Mouse (Mus musculus): ENCODE results near the gene Saxo1. TPM values are rescaled to one million over a fixed set of nuclear protein-coding genes. Genes with fewer than 3 reads are reported as not detected.

Gene Saxo1
- polyA plus RNA-seq, 1 experiment from 2014 or later, result not detected

DNA sequence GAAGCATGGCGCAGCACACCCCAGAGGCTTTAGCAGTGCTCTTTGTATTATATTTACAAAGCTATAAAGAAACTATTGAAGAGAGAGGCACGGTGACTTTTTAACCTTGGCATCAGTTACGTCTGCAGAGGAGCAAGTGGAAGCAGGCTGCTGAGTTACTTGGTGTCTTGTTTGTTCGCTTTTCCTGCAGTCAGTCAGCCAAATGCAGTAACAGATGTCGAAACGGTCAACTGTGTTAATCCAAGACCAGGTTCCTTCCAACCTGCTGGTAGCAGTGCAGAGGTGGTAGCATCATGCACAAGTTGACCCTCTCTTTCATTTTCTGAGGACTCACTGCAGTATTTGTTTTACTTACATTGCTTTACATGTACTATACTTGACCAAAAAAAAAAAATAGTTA is 135.5 kb downstream of the Saxo1 start:
- 77% methylated on average over 6 of the region's 6 CpGs for WGBS
- no peaks in the 10 kb centered on the region for H3K9me3 ChIP-seq (replicated peaks; ENCODE audit: control insufficient read depth, low read length, poor library complexity, severe bottlenecking)
- H3K9ac ChIP-seq (ENCODE audit: low read depth, low read length), result no peak overlapping the region
- H3K4me2 ChIP-seq (ENCODE audit: low read length), result no peak overlapping the region
- no peaks in the 10 kb centered on the region for H3K27me3 ChIP-seq (ENCODE audit: control insufficient read depth, insufficient read depth, low read depth, low read length)
- H3K36me3 ChIP-seq (ENCODE audit: control insufficient read depth, insufficient read depth, low read length), result no peaks in the 10 kb centered on the region
- no peak overlapping the region for H3K27ac ChIP-seq (ENCODE audit: low read length)
- no peak overlapping the region for H3K4me3 ChIP-seq (ENCODE audit: low read depth, low read length)
- ATAC-seq, result no peak
- H3K4me1 ChIP-seq (ENCODE audit: control insufficient read depth, insufficient read depth, low read length), result no peaks in the 10 kb centered on the region; the same call in 1 of the 2 replicates

DNA sequence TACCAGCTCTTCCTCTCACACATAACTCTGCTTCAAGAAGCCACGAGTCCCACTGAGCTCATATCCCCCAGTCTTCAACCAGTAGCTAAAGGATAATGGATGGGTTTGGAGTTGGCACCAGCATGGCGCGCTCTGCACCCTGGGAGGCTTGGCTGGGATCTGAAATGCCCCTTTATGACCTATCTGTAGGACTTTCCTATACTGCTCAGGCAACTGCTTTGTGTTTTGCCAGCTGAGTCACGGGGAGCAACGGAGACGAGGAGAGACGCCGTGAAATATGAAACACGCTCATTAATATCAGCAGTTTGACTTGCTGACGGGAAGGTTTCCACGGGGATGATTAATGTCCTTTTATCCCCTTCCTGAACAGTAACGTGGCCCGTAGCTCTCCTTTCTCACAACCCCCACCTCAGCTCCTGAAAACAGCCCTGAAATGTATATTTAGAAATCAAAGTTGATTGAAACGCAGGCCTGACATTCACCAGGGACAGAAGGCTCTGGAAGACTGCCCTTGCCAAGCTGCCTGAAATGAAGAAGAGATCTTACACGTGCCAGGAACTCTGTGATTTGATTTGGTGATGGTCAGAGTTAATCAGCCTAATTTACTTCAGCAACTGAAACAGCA is 141.6 kb downstream of the Saxo1 start:
- H3K36me3 ChIP-seq (ENCODE audit: control insufficient read depth, insufficient read depth, low read length), result no peaks in the 10 kb centered on the region
- no peak; the same call in 1 of the 2 replicates for ATAC-seq
- WGBS, result 55% methylated on average over 15 of the region's 15 CpGs
- no peaks in the 10 kb centered on the region for H3K27me3 ChIP-seq (ENCODE audit: control insufficient read depth, insufficient read depth, low read depth, low read length)
- no peak overlapping the region for H3K9ac ChIP-seq (ENCODE audit: low read depth, low read length)
- H3K27ac ChIP-seq (ENCODE audit: low read length), result no peak overlapping the region
- no peaks in the 10 kb centered on the region for H3K9me3 ChIP-seq (replicated peaks; ENCODE audit: control insufficient read depth, low read length, poor library complexity, severe bottlenecking)
- no peak overlapping the region for H3K4me3 ChIP-seq (ENCODE audit: low read depth, low read length)
- H3K4me1 ChIP-seq (ENCODE audit: control insufficient read depth, insufficient read depth, low read length), result no peaks in the 10 kb centered on the region
- H3K4me2 ChIP-seq (ENCODE audit: low read length), result no peak overlapping the region

DNA sequence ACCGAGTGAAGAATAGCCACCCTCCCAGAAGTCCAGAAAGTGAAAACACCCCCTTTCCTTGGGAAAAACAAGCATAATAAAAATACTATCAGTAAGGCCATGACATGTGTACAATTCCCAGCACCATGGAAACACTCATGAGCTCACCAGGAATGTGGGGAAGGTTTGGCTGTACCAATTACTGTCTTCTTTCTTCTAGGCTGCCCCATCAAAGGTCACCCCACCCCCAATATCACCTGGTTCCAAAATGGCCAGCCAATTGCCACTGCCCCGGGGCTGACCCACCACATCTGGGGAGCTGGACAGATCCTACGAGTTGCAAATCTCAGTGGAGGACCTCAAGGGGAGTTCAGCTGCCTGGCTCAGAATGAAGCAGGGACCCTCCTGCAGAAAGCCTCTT is 144.7 kb downstream of the Saxo1 start:
- no peak overlapping the region for H3K9ac ChIP-seq (ENCODE audit: low read depth, low read length)
- no peaks in the 10 kb centered on the region for H3K4me1 ChIP-seq (ENCODE audit: control insufficient read depth, insufficient read depth, low read length)
- H3K36me3 ChIP-seq (ENCODE audit: control insufficient read depth, insufficient read depth, low read length), result no peaks in the 10 kb centered on the region
- H3K4me3 ChIP-seq (ENCODE audit: low read depth, low read length), result no peak overlapping the region
- no peaks in the 10 kb centered on the region for H3K27me3 ChIP-seq (ENCODE audit: control insufficient read depth, insufficient read depth, low read depth, low read length)
- 58% methylated on average over 3 of the region's 3 CpGs for WGBS
- H3K4me2 ChIP-seq (ENCODE audit: low read length), result no peak overlapping the region
- no peak overlapping the region for H3K27ac ChIP-seq (ENCODE audit: low read length)
- no peak for ATAC-seq
- H3K9me3 ChIP-seq (replicated peaks; ENCODE audit: control insufficient read depth, low read length, poor library complexity, severe bottlenecking), result no peaks in the 10 kb centered on the region

DNA sequence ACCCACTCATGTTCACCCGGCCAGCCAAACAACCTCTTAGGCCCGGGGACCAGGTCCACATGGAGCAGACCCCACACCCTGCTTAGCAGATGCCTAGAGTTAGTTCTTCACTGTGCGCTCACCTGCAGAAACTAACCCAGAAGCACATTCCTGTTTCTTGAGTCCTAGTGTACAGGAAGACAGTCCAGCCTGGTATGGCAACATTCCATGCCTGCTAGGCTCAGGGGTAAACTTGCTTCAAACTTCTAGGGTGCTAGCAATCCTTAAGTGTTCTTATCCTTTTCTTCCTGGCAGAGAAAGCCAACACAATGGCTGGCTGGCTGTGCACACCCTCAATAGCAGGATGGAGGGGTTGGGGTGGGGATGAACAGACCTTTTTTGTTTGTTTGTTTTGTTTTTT is 147.2 kb downstream of the Saxo1 start:
- Histone ChIP-seq H3K4me3 (ENCODE audit: low read depth, low read length) (no peak overlapping the region), H3K9ac (ENCODE audit: low read depth, low read length) (no peak overlapping the region), H3K36me3 (ENCODE audit: control insufficient read depth, insufficient read depth, low read length) (no peaks in the 10 kb centered on the region), H3K27ac (ENCODE audit: low read length) (no peak overlapping the region), H3K9me3 (replicated peaks; ENCODE audit: control insufficient read depth, low read length, poor library complexity, severe bottlenecking) (no peaks in the 10 kb centered on the region), H3K4me2 (ENCODE audit: low read length) (no peak overlapping the region), H3K4me1 (ENCODE audit: control insufficient read depth, insufficient read depth, low read length) (no peaks in the 10 kb centered on the region), H3K27me3 (ENCODE audit: control insufficient read depth, insufficient read depth, low read depth, low read length) (no peaks in the 10 kb centered on the region)
- 96% methylated on average over 3 of the region's 3 CpGs for WGBS
- no peak for ATAC-seq

DNA sequence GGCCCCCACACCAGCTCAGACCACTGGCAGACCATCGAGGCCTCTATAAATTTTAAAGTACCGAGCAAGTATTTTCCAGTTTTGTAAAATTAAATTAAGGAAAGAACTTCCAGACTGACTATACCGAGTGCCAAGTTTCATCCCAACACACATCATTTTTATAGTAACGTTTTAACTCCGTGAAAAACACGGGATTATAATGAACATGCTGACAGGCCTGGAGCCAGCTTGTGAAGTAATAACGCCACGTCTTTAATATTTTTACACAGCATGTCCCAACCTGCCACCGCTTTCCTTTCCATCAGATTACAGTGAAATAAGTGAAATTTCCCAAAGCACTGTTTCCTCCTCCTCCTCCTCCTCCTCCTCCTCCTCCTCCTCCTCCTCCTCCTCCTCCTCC is 149.7 kb downstream of the Saxo1 start:
- Histone ChIP-seq H3K27me3 (ENCODE audit: control insufficient read depth, insufficient read depth, low read depth, low read length) (no peaks in the 10 kb centered on the region), H3K9ac (ENCODE audit: low read depth, low read length) (no peak overlapping the region), H3K9me3 (replicated peaks; ENCODE audit: control insufficient read depth, low read length, poor library complexity, severe bottlenecking) (no peaks in the 10 kb centered on the region), H3K4me3 (ENCODE audit: low read depth, low read length) (no peak overlapping the region), H3K36me3 (ENCODE audit: control insufficient read depth, insufficient read depth, low read length) (no peaks in the 10 kb centered on the region), H3K4me1 (ENCODE audit: control insufficient read depth, insufficient read depth, low read length) (no peaks in the 10 kb centered on the region), H3K4me2 (ENCODE audit: low read length) (no peak overlapping the region), H3K27ac (ENCODE audit: low read length) (no peak overlapping the region)
- 88% methylated on average over 9 of the region's 9 CpGs for WGBS
- no peak for ATAC-seq

DNA sequence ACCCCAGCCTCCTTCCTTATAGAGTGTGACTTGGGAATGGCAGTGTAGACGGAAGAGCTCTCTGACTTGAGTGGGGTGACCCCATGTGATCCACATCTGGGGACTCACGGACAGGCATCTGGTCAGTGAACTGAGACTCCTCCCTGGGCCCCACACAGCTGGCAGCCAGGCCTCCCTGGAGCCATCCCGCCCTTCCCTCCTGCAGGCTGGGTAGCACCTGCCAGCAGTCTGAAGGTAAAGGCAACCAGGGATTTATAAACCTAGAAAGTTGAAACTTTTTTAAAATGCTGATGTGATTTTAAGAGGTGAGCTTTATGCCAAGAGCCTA is 151.0 kb downstream of the Saxo1 start:
- no peaks in the 10 kb centered on the region for H3K4me1 ChIP-seq (ENCODE audit: control insufficient read depth, insufficient read depth, low read length)
- no peaks in the 10 kb centered on the region for H3K9me3 ChIP-seq (replicated peaks; ENCODE audit: control insufficient read depth, low read length, poor library complexity, severe bottlenecking)
- no peak overlapping the region for H3K9ac ChIP-seq (ENCODE audit: low read depth, low read length)
- no peaks in the 10 kb centered on the region for H3K36me3 ChIP-seq (ENCODE audit: control insufficient read depth, insufficient read depth, low read length)
- ATAC-seq, result no peak
- no peaks in the 10 kb centered on the region for H3K27me3 ChIP-seq (ENCODE audit: control insufficient read depth, insufficient read depth, low read depth, low read length)
- H3K4me2 ChIP-seq (ENCODE audit: low read length), result no peak overlapping the region
- H3K27ac ChIP-seq (ENCODE audit: low read length), result no peak overlapping the region
- no peak overlapping the region for H3K4me3 ChIP-seq (ENCODE audit: low read depth, low read length)
- WGBS, result 84% methylated on average over 3 of the region's 3 CpGs

DNA sequence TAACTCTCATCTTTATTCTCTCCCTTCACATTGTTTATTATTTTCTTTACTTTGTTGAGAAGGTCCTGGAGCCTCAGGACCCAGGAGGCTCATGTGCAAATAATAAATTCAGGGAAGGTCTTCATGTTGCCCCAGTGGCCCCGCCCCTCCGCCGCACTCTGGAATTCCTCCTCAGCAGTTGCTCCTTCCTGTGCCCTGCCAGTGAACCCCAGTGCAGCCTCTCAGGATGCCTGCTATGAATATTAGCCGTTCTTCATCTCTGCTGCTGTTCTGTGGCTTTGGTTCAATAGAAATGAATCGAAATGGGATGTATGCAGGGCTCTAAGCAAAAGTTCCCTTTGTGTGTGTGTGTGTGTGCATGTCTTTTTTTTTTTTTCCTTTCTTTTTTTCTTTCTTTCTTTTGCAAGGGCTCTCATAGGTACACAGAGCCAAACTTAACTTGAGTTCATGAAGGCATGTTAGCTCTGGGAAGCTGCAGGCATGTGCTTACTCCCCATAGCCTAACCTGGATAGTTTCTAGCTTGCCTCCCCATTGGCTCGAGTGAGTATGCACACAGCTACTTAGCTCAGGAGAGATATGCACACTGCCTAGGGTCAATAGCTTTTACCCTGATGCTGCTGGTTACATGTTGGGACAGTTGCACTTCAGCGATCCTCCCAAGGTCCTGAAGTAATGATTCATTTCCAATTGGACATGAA is 151.5 kb downstream of the Saxo1 start:
- WGBS, result 74% methylated on average over 7 of the region's 7 CpGs
- no peaks in the 10 kb centered on the region for H3K9me3 ChIP-seq (replicated peaks; ENCODE audit: control insufficient read depth, low read length, poor library complexity, severe bottlenecking)
- no peaks in the 10 kb centered on the region for H3K4me1 ChIP-seq (ENCODE audit: control insufficient read depth, insufficient read depth, low read length)
- H3K36me3 ChIP-seq (ENCODE audit: control insufficient read depth, insufficient read depth, low read length), result no peaks in the 10 kb centered on the region
- ATAC-seq, result no peak
- no peak overlapping the region for H3K4me2 ChIP-seq (ENCODE audit: low read length)
- no peak overlapping the region for H3K9ac ChIP-seq (ENCODE audit: low read depth, low read length)
- no peak overlapping the region for H3K27ac ChIP-seq (ENCODE audit: low read length)
- no peaks in the 10 kb centered on the region for H3K27me3 ChIP-seq (ENCODE audit: control insufficient read depth, insufficient read depth, low read depth, low read length)
- no peak overlapping the region for H3K4me3 ChIP-seq (ENCODE audit: low read depth, low read length)

DNA sequence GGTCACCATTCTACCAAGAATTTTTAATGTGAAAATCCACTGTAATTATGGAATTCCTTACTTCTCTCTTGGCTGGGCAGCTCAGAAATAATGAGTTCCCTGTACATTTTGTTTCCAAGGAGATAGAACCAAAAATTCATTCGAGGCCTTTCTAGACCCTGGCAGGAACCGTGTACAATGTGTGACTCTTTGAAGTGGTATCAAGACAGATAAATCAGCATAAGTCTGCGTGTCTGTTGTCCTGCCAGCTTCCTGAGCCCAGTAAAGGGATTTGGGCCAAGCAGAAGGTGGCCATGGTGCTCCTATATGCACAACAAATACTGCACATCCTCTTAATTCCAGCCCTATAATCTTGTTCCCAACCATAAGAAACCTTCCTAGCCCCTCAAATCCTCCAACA is 157.0 kb downstream of the Saxo1 start:
- H3K36me3 ChIP-seq (ENCODE audit: control insufficient read depth, insufficient read depth, low read length), result no peaks in the 10 kb centered on the region
- no peak overlapping the region for H3K4me3 ChIP-seq (ENCODE audit: low read depth, low read length)
- no peaks in the 10 kb centered on the region for H3K9me3 ChIP-seq (replicated peaks; ENCODE audit: control insufficient read depth, low read length, poor library complexity, severe bottlenecking)
- H3K27me3 ChIP-seq (ENCODE audit: control insufficient read depth, insufficient read depth, low read depth, low read length), result no peaks in the 10 kb centered on the region
- 46% methylated on average over 3 of the region's 3 CpGs for WGBS
- H3K9ac ChIP-seq (ENCODE audit: low read depth, low read length), result no peak overlapping the region
- H3K27ac ChIP-seq (ENCODE audit: low read length), result no peak overlapping the region
- no peaks in the 10 kb centered on the region for H3K4me1 ChIP-seq (ENCODE audit: control insufficient read depth, insufficient read depth, low read length)
- ATAC-seq, result no peak; the same call in 1 of the 2 replicates
- H3K4me2 ChIP-seq (ENCODE audit: low read length), result no peak overlapping the region

DNA sequence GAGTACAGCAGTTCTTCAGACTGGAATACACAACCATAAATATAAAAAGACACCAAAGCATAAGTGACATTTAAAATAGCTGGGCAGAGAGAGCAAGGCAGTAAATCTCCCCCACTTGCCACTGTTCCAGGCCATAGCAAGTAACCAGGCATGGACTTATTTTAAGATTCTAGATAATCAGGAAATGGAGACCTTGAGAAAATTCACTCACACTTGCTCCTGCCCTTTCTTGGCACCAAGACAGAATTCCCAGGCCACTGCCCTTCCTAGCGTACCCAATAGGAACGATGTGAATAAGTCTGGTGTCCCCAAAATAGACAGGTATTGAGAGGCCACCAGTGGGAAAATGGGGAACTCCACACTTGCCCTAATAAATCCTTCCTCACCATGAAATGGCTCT is 160.7 kb downstream of the Saxo1 start:
- H3K4me2 ChIP-seq (ENCODE audit: low read length), result no peak overlapping the region
- H3K9ac ChIP-seq (ENCODE audit: low read depth, low read length), result no peak overlapping the region
- H3K4me1 ChIP-seq (ENCODE audit: control insufficient read depth, insufficient read depth, low read length), result no peaks in the 10 kb centered on the region
- H3K27me3 ChIP-seq (ENCODE audit: control insufficient read depth, insufficient read depth, low read depth, low read length), result no peaks in the 10 kb centered on the region
- no peaks in the 10 kb centered on the region for H3K9me3 ChIP-seq (replicated peaks; ENCODE audit: control insufficient read depth, low read length, poor library complexity, severe bottlenecking)
- no peak overlapping the region for H3K4me3 ChIP-seq (ENCODE audit: low read depth, low read length)
- no peak overlapping the region for H3K27ac ChIP-seq (ENCODE audit: low read length)
- WGBS, result 77% methylated on average over 2 of the region's 2 CpGs
- ATAC-seq, result no peak
- no peaks in the 10 kb centered on the region for H3K36me3 ChIP-seq (ENCODE audit: control insufficient read depth, insufficient read depth, low read length)
